Mouse (Mus musculus) CH12.LX (cell line): ENCODE results near the gene Htatsf1. TPM values are rescaled to one million over a fixed set of nuclear protein-coding genes. Genes with fewer than 3 reads are reported as not detected.

Experiments
- DNase-seq: peaks from one replicate; pipeline ENCODE4 v3.0.0-alpha.2; 2013; ENCODE audit errors: extremely low read depth
- H3K27ac ChIP-seq: 2 replicates; pipeline ENCODE4 v1.5.1; 2012; ENCODE audit warnings: low read depth, mild to moderate bottlenecking, control low read depth, moderate library complexity; ENCODE audit not compliant: insufficient read depth
- H3K27me3 ChIP-seq: replicated peaks from 2 replicates; pipeline ENCODE3; 2012; ENCODE audit warnings: inconsistent platforms
- H3K36me3 ChIP-seq, 2 experiments: replicated peaks in 1 of 2; 2 replicates each; pipeline versions ENCODE3 to v1.6.1; 2012; ENCODE audit warnings: inconsistent platforms in 1 of 2, low read length in 1 of 2, mild to moderate bottlenecking in 1 of 2, mixed read lengths in 1 of 2, moderate library complexity in 1 of 2; ENCODE audit not compliant: control insufficient read depth in 1 of 2, insufficient read depth in 1 of 2
- H3K4me1 ChIP-seq, 2 experiments: 2 replicates each; pipeline ENCODE4 v1.6.1; 2012; ENCODE audit warnings: inconsistent platforms in 1 of 2, moderate library complexity in 1 of 2; ENCODE audit not compliant: insufficient read depth in 2 of 2, control insufficient read depth in 1 of 2
- H3K4me2 ChIP-seq: 2 replicates; pipeline ENCODE4 v1.6.1; 2012; ENCODE audit warnings: low read depth, mild to moderate bottlenecking, control low read depth; ENCODE audit not compliant: poor library complexity, insufficient read depth, severe bottlenecking
- H3K4me3 ChIP-seq, 3 experiments: fragments of 150-350 bp in 1 of 3; sonication (generic) in 1 of 3; replicated peaks in 1 of 3; 2 replicates each; pipeline versions ENCODE3 to v1.5.1; 2011 to 2012; ENCODE audit warnings: low read depth in 2 of 3, low read length in 2 of 3, mild to moderate bottlenecking in 2 of 3, moderate library complexity in 2 of 3, control low read depth in 1 of 3, improper control_type of control experiment in 1 of 3, inconsistent platforms in 1 of 3, mixed read lengths in 1 of 3; ENCODE audit not compliant: poor library complexity in 1 of 3
- H3K79me2 ChIP-seq: replicated peaks from 2 replicates; pipeline ENCODE4 v1.6.1; 2012; ENCODE audit warnings: mild to moderate bottlenecking, moderate library complexity; ENCODE audit not compliant: control insufficient read depth, poor library complexity, insufficient read depth, severe bottlenecking; ENCODE audit errors: extremely low read depth
- H3K9ac ChIP-seq: 2 replicates; pipeline ENCODE4 v1.6.1; 2012; ENCODE audit warnings: low read depth, mild to moderate bottlenecking, control low read depth, moderate library complexity; ENCODE audit not compliant: insufficient read depth
- H3K9me3 ChIP-seq: replicated peaks from 2 replicates; pipeline ENCODE3; 2012; ENCODE audit warnings: low read length, inconsistent platforms, mixed read lengths
- BHLHE40 ChIP-seq: IDR thresholded peaks from 2 replicates; pipeline ENCODE4 v1.6.1; 2011; ENCODE audit warnings: mild to moderate bottlenecking, low read depth, low read length, improper control_type of control experiment
- CHD1 ChIP-seq: IDR thresholded peaks from 2 replicates; pipeline ENCODE4 v1.6.1; 2012; ENCODE audit warnings: low read depth, low read length, improper control_type of control experiment, inconsistent platforms
- ELF1 ChIP-seq: IDR thresholded peaks from 2 replicates; pipeline ENCODE4 v1.6.1; 2014; ENCODE audit warnings: low read depth, mild to moderate bottlenecking, inconsistent platforms, low read length, improper control_type of control experiment
- ETS1 ChIP-seq: conservative IDR thresholded peaks from 2 replicates; pipeline ENCODE4 v1.6.1; 2012; ENCODE audit warnings: low read depth, mild to moderate bottlenecking, inconsistent platforms, low read length, improper control_type of control experiment, moderate library complexity
- GABPA ChIP-seq: IDR thresholded peaks from 2 replicates; pipeline ENCODE4 v1.6.1; 2012; ENCODE audit warnings: low read depth, low read length, improper control_type of control experiment, inconsistent platforms; ENCODE audit not compliant: insufficient replicate concordance
- HCFC1 ChIP-seq: IDR thresholded peaks from 2 replicates; pipeline ENCODE4 v1.6.1; 2012; ENCODE audit warnings: low read depth, mild to moderate bottlenecking, inconsistent platforms, low read length, improper control_type of control experiment
- IRF4 ChIP-seq: IDR thresholded peaks from 2 replicates; pipeline ENCODE4 v1.6.1; 2014; ENCODE audit warnings: low read depth, mild to moderate bottlenecking, inconsistent platforms, low read length, improper control_type of control experiment
- JUND ChIP-seq: conservative IDR thresholded peaks from 2 replicates; pipeline ENCODE4 v1.6.1; 2011; ENCODE audit warnings: low read depth, low read length, improper control_type of control experiment
- KAT2A ChIP-seq: IDR thresholded peaks from 2 replicates; pipeline ENCODE4 v1.6.1; 2012; ENCODE audit warnings: low read length, improper control_type of control experiment, inconsistent platforms; ENCODE audit not compliant: insufficient replicate concordance
- MAX ChIP-seq: IDR thresholded peaks from 2 replicates; pipeline ENCODE4 v1.6.1; 2011; ENCODE audit warnings: low read length, improper control_type of control experiment
- MEF2A ChIP-seq: IDR thresholded peaks from 2 replicates; pipeline ENCODE4 v1.6.1; 2014; ENCODE audit warnings: low read depth, mild to moderate bottlenecking, inconsistent platforms, low read length, improper control_type of control experiment, borderline replicate concordance
- MXI1 ChIP-seq: IDR thresholded peaks from 2 replicates; pipeline ENCODE4 v1.6.1; 2011; ENCODE audit warnings: mild to moderate bottlenecking, low read depth, low read length, improper control_type of control experiment
- NELFE ChIP-seq: IDR thresholded peaks from 2 replicates; pipeline ENCODE4 v1.6.1; 2011; ENCODE audit warnings: low read depth, low read length, improper control_type of control experiment
- POLR2A ChIP-seq: IDR thresholded peaks from 2 replicates; pipeline ENCODE4 v1.6.1; 2011; ENCODE audit warnings: low read depth, mild to moderate bottlenecking, improper control_type of control experiment, low read length
- RAD21 ChIP-seq: IDR thresholded peaks from 2 replicates; pipeline ENCODE4 v1.6.1; 2011; ENCODE audit warnings: low read depth, mild to moderate bottlenecking, low read length, improper control_type of control experiment, moderate library complexity
- SIN3A ChIP-seq: IDR thresholded peaks from 2 replicates; pipeline ENCODE4 v1.6.1; 2012; ENCODE audit warnings: low read length, improper control_type of control experiment, inconsistent platforms
- SMC3 ChIP-seq: IDR thresholded peaks from 2 replicates; pipeline ENCODE4 v1.6.1; 2011; ENCODE audit warnings: low read depth, low read length, improper control_type of control experiment
- TBP ChIP-seq: conservative IDR thresholded peaks from 2 replicates; pipeline ENCODE4 v1.6.1; 2011; ENCODE audit warnings: low read depth, low read length, improper control_type of control experiment
- UBTF ChIP-seq: IDR thresholded peaks from 2 replicates; pipeline ENCODE4 v1.6.1; 2012; ENCODE audit warnings: low read depth, mild to moderate bottlenecking, inconsistent platforms, low read length, improper control_type of control experiment, moderate library complexity
- USF1 ChIP-seq: IDR thresholded peaks from 2 replicates; pipeline ENCODE4 v1.6.1; 2014; ENCODE audit warnings: low read depth, mild to moderate bottlenecking, inconsistent platforms, low read length, improper control_type of control experiment
- USF2 ChIP-seq: conservative IDR thresholded peaks from 2 replicates; pipeline ENCODE4 v1.6.1; 2011; ENCODE audit warnings: low read depth, low read length, improper control_type of control experiment
- ZKSCAN1 ChIP-seq: IDR thresholded peaks from 2 replicates; pipeline ENCODE4 v1.6.1; 2012; ENCODE audit warnings: low read depth, inconsistent platforms, low read length, improper control_type of control experiment, borderline replicate concordance
- dilution Hi-C: fragments of 300-500 bp; cut with MboI; formaldehyde crosslinking; loops from 2 replicates; pipeline ENCODE4 v1.14.3; 2020; ENCODE audit warnings: low sequenced_read_pairs; ENCODE audit not compliant: extremely low pct_unique_long_range_greater_than_20kb, extremely low pct_ligation_motif_present
- in situ Hi-C: fragments of 300-500 bp; cut with MboI; formaldehyde crosslinking; loops from 3 replicates; pipeline ENCODE4 v1.14.3; 2019; ENCODE audit warnings: low sequenced_read_pairs, low pct_ligation_motif_present, low pct_unique_long_range_greater_than_20kb, mixed read lengths
- polyA plus RNA-seq: library from polyadenylated mRNA; unstranded; fragments of >175 nt; gene quantifications from 2 replicates; pipeline ENCODE4 v1.2.1, GENCODE M21; 2012; ENCODE audit warnings: low read depth; ENCODE audit not compliant: insufficient read length
- total RNA-seq, 2 experiments: library from RNA; depleted of rRNA; stranded (reverse); fragments of 300-350 nt in 1 of 2; fragments of >200 nt in 1 of 2; gene quantifications; 2 replicates each; pipeline ENCODE4 v1.2.3; 2012 to 2014

The Htatsf1 gene
- total and polyA plus RNA-seq, 3 experiments: 22.4 to 45.5 (median 22.6) TPM

- no peak for TF ChIP-seq MEF2A
- TF ChIP-seq POLR2A: no peak
- TF ChIP-seq GABPA: no peak
- TF ChIP-seq KAT2A: no peak
Observed at GRCm38 (mm10) chrX:57012891-57013290, 40.5 kb upstream of the Htatsf1 start (continued).

- H3K79me2 ChIP-seq: no peaks in the 10 kb centered on the region
- TF ChIP-seq USF2 (no peak), KAT2A (no peak), NELFE (no peak), BHLHE40 (no peak), HCFC1 (no peak), USF1 (no peak), ETS1 (no peak), SMC3 (no peak), MAX (no peak), UBTF (no peak), MXI1 (no peak), RAD21 (no peak), MEF2A (no peak), SIN3A (no peak), TBP (no peak), CHD1 (no peak), ZKSCAN1 (no peak), ELF1 (no peak)
- no peaks in the 10 kb centered on the region for H3K27me3 ChIP-seq
- in situ Hi-C loops (no loop called here), dilution Hi-C loops (no loop called here)
- H3K36me3 ChIP-seq: no peaks in the 10 kb centered on the region
- DNase-seq: no peak
- H3K4me3 ChIP-seq: no peak within 1 kb of the TSS
- H3K4me1 ChIP-seq: no peaks in the 10 kb centered on the region
- H3K27ac ChIP-seq: no peak within 1 kb of the TSS
- no peak within 1 kb of the TSS for H3K9ac ChIP-seq
- H3K4me2 ChIP-seq: no peak within 1 kb of the TSS
- H3K9me3 ChIP-seq: no peaks in the 10 kb centered on the region
Observed at GRCm38 (mm10) chrX:57042774-57043173, 10.6 kb upstream of the Htatsf1 start, which contains the start of gene Brs3. Gene Brs3 (plus strand): TSS chrX:57043074.

- H3K79me2 ChIP-seq: no peaks in the 10 kb centered on the region
- no peak overlapping the region for H3K4me2 ChIP-seq
- H3K36me3 ChIP-seq: no peaks in the 10 kb centered on the region
- no peak overlapping the region for H3K9ac ChIP-seq
- no peak overlapping the region for H3K27ac ChIP-seq
- in situ Hi-C loops (no loop called here), dilution Hi-C loops (no loop called here)
- no peak for TF ChIP-seq GABPA
- no peak for TF ChIP-seq JUND
- TF ChIP-seq IRF4: no peak
- peak; percentile 10 for TF ChIP-seq RAD21
- no peaks in the 10 kb centered on the region for H3K4me1 ChIP-seq
- H3K4me3 ChIP-seq: no peak overlapping the region
- no peaks in the 10 kb centered on the region for H3K27me3 ChIP-seq
- no peak for DNase-seq
- no peaks in the 10 kb centered on the region for H3K9me3 ChIP-seq
Observed at GRCm38 (mm10) chrX:57043869-57044268, 9.5 kb upstream of the Htatsf1 start.
